Mouse (Mus musculus) embryonic facial prominence, embryonic 13.5 days (tissue): ENCODE data around the gene Rpl18. TPM values are rescaled to one million over a fixed set of nuclear protein-coding genes. Genes with fewer than 3 reads are reported as not detected.

ENCODE experiments used
- ATAC-seq: fragments of 200-750 bp; cut with Nextera tagmentation; 2 replicates; pipeline ENCODE4 v1.8.0; 2017; ENCODE audit warnings: low read depth; ENCODE audit not compliant: insufficient number of reproducible peaks, insufficient read depth, low FRiP score, low TSS enrichment
- H3K27ac ChIP-seq: fragments of 300-500 bp; sonication (generic); 2 replicates; pipeline ENCODE4 v1.5.1; 2015; ENCODE audit warnings: moderate library complexity, mild to moderate bottlenecking, inconsistent platforms
- H3K27me3 ChIP-seq: fragments of 300-500 bp; sonication (generic); 2 replicates; pipeline ENCODE4 v1.6.1; 2015; ENCODE audit warnings: mild to moderate bottlenecking, inconsistent platforms
- H3K36me3 ChIP-seq: fragments of 300-500 bp; sonication (generic); 2 replicates; pipeline ENCODE4 v1.6.1; 2015; ENCODE audit warnings: mild to moderate bottlenecking, inconsistent platforms
- H3K4me1 ChIP-seq: fragments of 300-500 bp; sonication (generic); 2 replicates; pipeline ENCODE4 v1.6.1; 2015; ENCODE audit warnings: inconsistent platforms
- H3K4me2 ChIP-seq: fragments of 300-500 bp; sonication (generic); 2 replicates; pipeline ENCODE4 v1.6.1; 2015; ENCODE audit warnings: moderate library complexity, mild to moderate bottlenecking, inconsistent platforms
- H3K4me3 ChIP-seq: fragments of 300-500 bp; sonication (generic); 2 replicates; pipeline ENCODE4 v1.5.1; 2015; ENCODE audit warnings: mild to moderate bottlenecking, inconsistent platforms
- H3K9ac ChIP-seq: fragments of 300-500 bp; sonication (generic); 2 replicates; pipeline ENCODE4 v1.6.1; 2015; ENCODE audit warnings: mild to moderate bottlenecking, inconsistent platforms
- H3K9me3 ChIP-seq: fragments of 300-500 bp; sonication (generic); 2 replicates; pipeline ENCODE4 v1.6.1; 2016; ENCODE audit warnings: inconsistent platforms
- WGBS: fragments of 180-500 bp; shearing (Covaris S2); methylation state at CpG from one replicate; pipeline ENCODE4 v1.1.7; 2015; ENCODE audit warnings: mixed read lengths; 5-methylcytosine and 5-hydroxymethylcytosine counted together
- polyA plus RNA-seq: library from polyadenylated mRNA; unstranded; fragments of >200 nt; fragmentation: Nextera tagmentation; extraction: Ambion mirVana; gene quantifications from 2 replicates; pipeline ENCODE4 v1.2.1, GENCODE M21; 2015

Gene Rpl18
- polyA plus RNA-seq, 1 experiment from 2014 or later, result 1,128 TPM

- Histone ChIP-seq H3K36me3 (peaks cover 44% of the 10 kb centered on the region), H3K9ac (peak overlapping the region; percentile 52; the same call in 1 of the 2 replicates), H3K27ac (peak overlapping the region; percentile 90), H3K27me3 (no peaks in the 10 kb centered on the region), H3K9me3 (no peaks in the 10 kb centered on the region), H3K4me1 (peaks cover 52% of the 10 kb centered on the region), H3K4me2 (peak overlapping the region; percentile 97), H3K4me3 (peak overlapping the region; percentile 71; the same call in 1 of the 2 replicates)
- no peak for ATAC-seq
- WGBS, result 24% methylated on average over 13 of the region's 13 CpGs
Observed at GRCm38 (mm10) chr7:45708221-45708761, 7.0 kb upstream of the Rpl18 start.

GRCm38 (mm10) chr7:45709036-45709435 is 6.2 kb upstream of the Rpl18 start:
- Histone ChIP-seq H3K27ac (no peak overlapping the region), H3K36me3 (peaks cover 48% of the 10 kb centered on the region), H3K4me1 (peaks cover 47% of the 10 kb centered on the region), H3K27me3 (no peaks in the 10 kb centered on the region), H3K9ac (0 out of 2 replicates have a peak overlapping the region, but pooled peaks have one; percentile 52), H3K9me3 (no peaks in the 10 kb centered on the region), H3K4me2 (peak overlapping the region; percentile 97; the same call in 1 of the 2 replicates), H3K4me3 (no peak overlapping the region)
- no peak for ATAC-seq
- 50% methylated on average over 6 of the region's 6 CpGs for WGBS

- Histone ChIP-seq H3K4me3 (no peak overlapping the region), H3K9ac (0 out of 2 replicates have a peak overlapping the region, but pooled peaks have one; percentile 52), H3K9me3 (no peaks in the 10 kb centered on the region), H3K36me3 (peaks cover 48% of the 10 kb centered on the region), H3K4me1 (peaks cover 52% of the 10 kb centered on the region), H3K27ac (peak overlapping the region; percentile 39; the same call in 1 of the 2 replicates), H3K27me3 (no peaks in the 10 kb centered on the region), H3K4me2 (no peak overlapping the region)
- WGBS, result 74% methylated on average over 14 of the region's 14 CpGs
- ATAC-seq, result no peak
Observed at GRCm38 (mm10) chr7:45709677-45710355, 5.4 kb upstream of the Rpl18 start.

- Histone ChIP-seq H3K36me3 (peaks cover 48% of the 10 kb centered on the region), H3K4me3 (no peak overlapping the region), H3K27ac (no peak overlapping the region), H3K4me2 (no peak overlapping the region), H3K9me3 (no peaks in the 10 kb centered on the region), H3K27me3 (no peaks in the 10 kb centered on the region), H3K4me1 (peaks cover 52% of the 10 kb centered on the region), H3K9ac (no peak overlapping the region)
- 90% methylated on average over 20 of the region's 20 CpGs for WGBS
- ATAC-seq, result no peak
Observed at GRCm38 (mm10) chr7:45710477-45711191, 4.6 kb upstream of the Rpl18 start.

GRCm38 (mm10) chr7:45711316-45712021 is 3.8 kb upstream of the Rpl18 start:
- Histone ChIP-seq H3K27ac (no peak overlapping the region), H3K4me2 (no peak overlapping the region), H3K9me3 (no peaks in the 10 kb centered on the region), H3K4me1 (peaks cover 52% of the 10 kb centered on the region), H3K9ac (no peak overlapping the region), H3K4me3 (no peak overlapping the region), H3K27me3 (no peaks in the 10 kb centered on the region), H3K36me3 (peaks cover 48% of the 10 kb centered on the region)
- WGBS, result 90% methylated on average over 24 of the region's 24 CpGs
- no peak for ATAC-seq

GRCm38 (mm10) chr7:45712022-45712757 is 3.1 kb upstream of the Rpl18 start:
- Histone ChIP-seq H3K27ac (no peak overlapping the region), H3K4me2 (no peak overlapping the region), H3K4me1 (peaks cover 54% of the 10 kb centered on the region), H3K9ac (no peak overlapping the region), H3K9me3 (no peaks in the 10 kb centered on the region), H3K27me3 (no peaks in the 10 kb centered on the region), H3K4me3 (no peak overlapping the region), H3K36me3 (peaks cover 48% of the 10 kb centered on the region)
- WGBS, result 90% methylated on average over 21 of the region's 21 CpGs
- no peak for ATAC-seq

GRCm38 (mm10) chr7:45713396-45713795 is 1.9 kb upstream of the Rpl18 start:
- Histone ChIP-seq H3K27me3 (no peaks in the 10 kb centered on the region), H3K27ac (no peak overlapping the region), H3K4me3 (no peak overlapping the region), H3K4me2 (no peak overlapping the region), H3K9ac (no peak overlapping the region), H3K36me3 (peaks cover 48% of the 10 kb centered on the region), H3K4me1 (peaks cover 42% of the 10 kb centered on the region), H3K9me3 (no peaks in the 10 kb centered on the region)
- 93% methylated on average over 16 of the region's 16 CpGs for WGBS
- no peak for ATAC-seq

- Histone ChIP-seq H3K36me3 (peaks cover 47% of the 10 kb centered on the region), H3K4me2 (peak overlapping the region; percentile 93), H3K4me1 (peaks cover 40% of the 10 kb centered on the region), H3K4me3 (peak overlapping the region; percentile 83), H3K27ac (peak overlapping the region; percentile 29), H3K9ac (peak overlapping the region; percentile 74), H3K9me3 (no peaks in the 10 kb centered on the region), H3K27me3 (no peaks in the 10 kb centered on the region)
- 73% methylated on average over 6 of the region's 6 CpGs for WGBS
- no peak for ATAC-seq
Observed at GRCm38 (mm10) chr7:45713881-45714520, 1.3 kb upstream of the Rpl18 start.

GRCm38 (mm10) chr7:45714630-45715089 is 597 bp upstream of the Rpl18 start:
- Histone ChIP-seq H3K4me2 (peak overlapping the region; percentile 93), H3K36me3 (peaks cover 47% of the 10 kb centered on the region), H3K27me3 (no peaks in the 10 kb centered on the region), H3K9me3 (no peaks in the 10 kb centered on the region), H3K27ac (peak overlapping the region; percentile 29), H3K9ac (peak overlapping the region; percentile 74), H3K4me3 (peak overlapping the region; percentile 83), H3K4me1 (peaks cover 40% of the 10 kb centered on the region)
- WGBS, result 4% methylated on average over 14 of the region's 14 CpGs
- ATAC-seq, result peak; percentile 50

GRCm38 (mm10) chr7:45715741-45716459 is 643 bp downstream of the Rpl18 start:
- Histone ChIP-seq H3K4me2 (peak overlapping the region; percentile 93), H3K4me3 (peak overlapping the region; percentile 83), H3K4me1 (peaks cover 45% of the 10 kb centered on the region), H3K9ac (peak overlapping the region; percentile 44), H3K36me3 (peaks cover 47% of the 10 kb centered on the region), H3K9me3 (no peaks in the 10 kb centered on the region), H3K27me3 (no peaks in the 10 kb centered on the region), H3K27ac (peak overlapping the region; percentile 74)
- no peak for ATAC-seq
- WGBS, result 82% methylated on average over 19 of the region's 19 CpGs
